Mouse (Mus musculus) brown adipose tissue, adult 24 weeks (tissue): ENCODE results near the gene Crocc2. TPM values are rescaled to one million over a fixed set of nuclear protein-coding genes. Genes with fewer than 3 reads are reported as not detected.

Experiments
- H3K27ac ChIP-seq: fragments of 200-500 bp; replicated peaks from 2 replicates; pipeline ENCODE4 v1.5.1; 2012; ENCODE audit warnings: low read depth, mild to moderate bottlenecking, low read length
- H3K4me1 ChIP-seq: fragments of 200-500 bp; 2 replicates; pipeline ENCODE4 v1.6.1; 2012; ENCODE audit warnings: low read length, mixed read lengths; ENCODE audit not compliant: control insufficient read depth, insufficient read depth, insufficient read length
- H3K4me3 ChIP-seq: fragments of 200-500 bp; 2 replicates; pipeline ENCODE4 v1.5.1; 2012; ENCODE audit warnings: low read depth, mild to moderate bottlenecking, low read length, moderate library complexity; ENCODE audit not compliant: insufficient read depth
- polyA plus RNA-seq: library from polyadenylated mRNA; stranded (reverse); fragments of >200 nt; gene quantifications from 2 replicates; pipeline ENCODE4 v1.2.4, GENCODE M21; 2012; ENCODE audit not compliant: missing spikeins, insufficient read depth, insufficient read length

Crocc2 gene
- polyA plus RNA-seq, 1 experiment, result not detected

GRCm38 (mm10) chr1:93255761-93256160 lies 87.2 kb downstream of the Crocc2 start:
- Histone ChIP-seq H3K4me1 (no peaks in the 10 kb centered on the region), H3K27ac (no peak overlapping the region)

GRCm38 (mm10) chr1:93257560-93257959 lies 89.0 kb downstream of the Crocc2 start:
- H3K4me3 ChIP-seq, result no peak overlapping the region
- H3K27ac ChIP-seq, result no peak overlapping the region
- H3K4me1 ChIP-seq, result no peaks in the 10 kb centered on the region

More at GRCm38 (mm10) chr1:93255761-93256160, 87.2 kb downstream of the Crocc2 start:
- H3K4me3 ChIP-seq, result no peak overlapping the region

GRCm38 (mm10) chr1:93267207-93267606 lies 98.7 kb downstream of the Crocc2 start:
- Histone ChIP-seq H3K27ac (no peak overlapping the region), H3K4me3 (no peak overlapping the region), H3K4me1 (no peaks in the 10 kb centered on the region)

GRCm38 (mm10) chr1:93268246-93268645 lies 99.7 kb downstream of the Crocc2 start:
- Histone ChIP-seq H3K4me3 (no peak overlapping the region), H3K4me1 (no peaks in the 10 kb centered on the region), H3K27ac (no peak overlapping the region)

- Histone ChIP-seq H3K4me1 (no peaks in the 10 kb centered on the region), H3K27ac (no peak overlapping the region), H3K4me3 (no peak overlapping the region)
Measured at GRCm38 (mm10) chr1:93270516-93271240, 102.2 kb downstream of the Crocc2 start.

GRCm38 (mm10) chr1:93271751-93272150 lies 103.2 kb downstream of the Crocc2 start:
- Histone ChIP-seq H3K27ac (no peak overlapping the region), H3K4me3 (no peak overlapping the region), H3K4me1 (no peaks in the 10 kb centered on the region)

GRCm38 (mm10) chr1:93272409-93272821 lies 103.9 kb downstream of the Crocc2 start:
- Histone ChIP-seq H3K27ac (no peak overlapping the region), H3K4me3 (no peak overlapping the region), H3K4me1 (no peaks in the 10 kb centered on the region)

GRCm38 (mm10) chr1:93275561-93275960 lies 107.0 kb downstream of the Crocc2 start:
- Histone ChIP-seq H3K4me1 (no peaks in the 10 kb centered on the region), H3K4me3 (no peak overlapping the region), H3K27ac (no peak overlapping the region)

GRCm38 (mm10) chr1:93277041-93277440 lies 108.5 kb downstream of the Crocc2 start:
- H3K4me1 ChIP-seq, result no peaks in the 10 kb centered on the region
- no peak overlapping the region for H3K27ac ChIP-seq

More at GRCm38 (mm10) chr1:93277041-93277440, 108.5 kb downstream of the Crocc2 start:
- H3K4me3 ChIP-seq, result no peak overlapping the region

Other genes starting within 250 kb of the Crocc2 start
- gene Capn10, start 234.3 kb upstream of the Crocc2 start, polyA plus RNA-seq, result 6.1 and 6.8 TPM in 2 replicates
- gene Gpr35, start 217.9 kb upstream of the Crocc2 start, polyA plus RNA-seq, result 0.67 TPM in 1 of 2 replicates, not detected in the other
- not detected in 2 replicates for gene Aqp12, start 162.4 kb upstream of the Crocc2 start, polyA plus RNA-seq
- gene Kif1a, start 66.8 kb upstream of the Crocc2 start, polyA plus RNA-seq, result not detected in 2 replicates
- gene Agxt, start 33.5 kb upstream of the Crocc2 start, polyA plus RNA-seq, result not detected in 2 replicates
- gene 2310007B03Rik, start 7.8 kb upstream of the Crocc2 start, polyA plus RNA-seq, result not detected in 2 replicates
- gene Sned1, start 67.1 kb downstream of the Crocc2 start, polyA plus RNA-seq, result 2.3 and 4.7 TPM in 2 replicates
- 36.1 and 37.7 TPM in 2 replicates for gene Mterf4, start 137.2 kb downstream of the Crocc2 start, polyA plus RNA-seq
- 18.0 and 21.8 TPM in 2 replicates for gene Ppp1r7, start 174.1 kb downstream of the Crocc2 start, polyA plus RNA-seq
- gene Pask, start 174.8 kb downstream of the Crocc2 start, polyA plus RNA-seq, result 0.42 TPM in 1 of 2 replicates, not detected in the other
- not detected in 2 replicates for gene Ano7, start 205.2 kb downstream of the Crocc2 start, polyA plus RNA-seq